Mouse (Mus musculus) forebrain, embryonic 16.5 days (tissue): ENCODE results near the gene Pcid2. TPM values are rescaled to one million over a fixed set of nuclear protein-coding genes. Genes with fewer than 3 reads are reported as not detected.

ENCODE experiments used
- ATAC-seq: fragments of 200-750 bp; cut with Nextera tagmentation; 2 replicates; pipeline ENCODE4 v1.8.0; 2017; ENCODE audit warnings: mild to moderate bottlenecking, moderate library complexity
- H3K27ac ChIP-seq: fragments of 300-500 bp; sonication (generic); 2 replicates; pipeline ENCODE4 v1.5.1; 2014; ENCODE audit warnings: low read length, control low read depth
- H3K27me3 ChIP-seq: fragments of 300-500 bp; sonication (generic); replicated peaks from 2 replicates; pipeline ENCODE4 v1.6.1; 2014; ENCODE audit warnings: low read length; ENCODE audit not compliant: control insufficient read depth, insufficient read depth
- H3K36me3 ChIP-seq: fragments of 300-500 bp; sonication (generic); 2 replicates; pipeline ENCODE4 v1.6.1; 2014; ENCODE audit not compliant: control insufficient read depth, insufficient read depth
- H3K4me1 ChIP-seq: fragments of 300-500 bp; sonication (generic); replicated peaks from 2 replicates; pipeline ENCODE4 v1.6.1; 2014; ENCODE audit warnings: low read length; ENCODE audit not compliant: control insufficient read depth, insufficient read depth
- H3K4me2 ChIP-seq: fragments of 300-500 bp; sonication (generic); 2 replicates; pipeline ENCODE4 v1.6.1; 2014; ENCODE audit warnings: mild to moderate bottlenecking, low read length, control low read depth
- H3K4me3 ChIP-seq: fragments of 300-500 bp; sonication (generic); replicated peaks from 2 replicates; pipeline ENCODE4 v1.5.1; 2014; ENCODE audit warnings: mild to moderate bottlenecking, low read length, control low read depth
- H3K9ac ChIP-seq: fragments of 300-500 bp; sonication (generic); replicated peaks from 2 replicates; pipeline ENCODE4 v1.6.1; 2014; ENCODE audit warnings: low read depth, low read length, control low read depth
- H3K9me3 ChIP-seq: fragments of 300-500 bp; sonication (generic); 2 replicates; pipeline ENCODE4 v1.6.1; 2016; ENCODE audit warnings: low read length; ENCODE audit not compliant: control insufficient read depth
- WGBS: fragments of 180-500 bp; shearing (Covaris S2); extraction: QIAGEN DNeasy Blood & Tissue Kit; methylation state at CpG from one replicate; pipeline ENCODE4 v1.1.7; 2014; 5-methylcytosine and 5-hydroxymethylcytosine counted together
- polyA plus RNA-seq: library from polyadenylated mRNA; unstranded; fragments of >200 nt; fragmentation: Nextera tagmentation; extraction: Ambion mirVana; gene quantifications from 2 replicates; pipeline ENCODE4 v1.2.1, GENCODE M21; 2015

The Pcid2 gene
- polyA plus RNA-seq, 1 experiment from 2014 or later, result 51.6 TPM

DNA sequence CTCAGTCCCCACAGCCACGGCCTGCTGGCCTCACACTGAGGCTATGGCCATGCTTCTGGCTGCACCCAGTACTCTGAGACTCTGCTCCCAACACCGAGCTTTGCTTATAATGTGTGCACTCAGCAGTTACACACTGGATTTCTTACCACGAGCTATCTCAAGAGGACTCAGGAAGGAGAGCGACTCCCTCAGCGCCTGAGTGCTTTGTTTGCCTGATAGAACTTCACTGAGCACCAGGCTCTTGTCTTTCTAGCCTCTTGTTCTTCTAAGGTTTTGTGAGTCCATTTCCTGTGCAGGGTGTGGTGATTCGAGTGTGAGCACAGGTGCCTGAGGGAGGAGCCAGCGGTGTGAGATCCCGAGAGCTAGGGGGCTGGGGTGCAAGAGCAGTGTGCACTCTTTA lies 19.6 kb upstream of the Pcid2 start:
- Histone ChIP-seq H3K4me3 (no peak overlapping the region), H3K4me1 (no peaks in the 10 kb centered on the region), H3K27ac (no peak overlapping the region), H3K9ac (no peak overlapping the region), H3K36me3 (peaks cover 22% of the 10 kb centered on the region; the same call in 1 of the 2 replicates), H3K27me3 (no peaks in the 10 kb centered on the region), H3K4me2 (no peak overlapping the region), H3K9me3 (no peaks in the 10 kb centered on the region)
- WGBS, result 97% methylated on average over 8 of the region's 8 CpGs
- ATAC-seq, result no peak

DNA sequence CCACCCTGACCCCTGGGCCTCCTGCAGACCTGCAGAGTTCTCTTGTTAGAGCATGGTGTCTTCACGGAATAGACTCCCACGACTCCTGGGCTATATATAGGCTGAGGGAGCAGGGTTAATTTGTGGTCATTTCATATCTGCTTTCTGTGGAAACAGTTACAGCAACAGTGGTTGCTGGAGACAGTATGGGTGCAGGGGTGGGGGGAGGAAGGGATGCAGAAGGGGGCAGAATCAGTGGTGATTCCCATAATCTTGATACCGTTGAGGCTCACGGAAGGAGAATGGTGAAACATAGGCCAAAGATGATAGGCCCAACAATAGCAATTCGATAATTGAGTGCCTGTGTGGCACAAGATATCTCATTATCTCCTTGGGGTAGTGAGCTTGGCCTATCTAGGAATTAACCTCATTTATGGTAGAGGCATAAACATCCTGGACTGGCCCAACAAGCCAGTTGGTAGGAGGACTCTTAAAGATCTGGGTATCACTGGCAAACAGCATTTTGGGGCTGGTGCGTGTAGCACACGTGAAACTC lies 17.7 kb upstream of the Pcid2 start:
- Histone ChIP-seq H3K27ac (no peak overlapping the region), H3K27me3 (no peaks in the 10 kb centered on the region), H3K4me2 (no peak overlapping the region), H3K9ac (no peak overlapping the region), H3K9me3 (no peaks in the 10 kb centered on the region), H3K4me1 (no peaks in the 10 kb centered on the region), H3K36me3 (peaks cover 14% of the 10 kb centered on the region; the same call in 1 of the 2 replicates), H3K4me3 (no peak overlapping the region)
- WGBS, result 95% methylated on average over 7 of the region's 7 CpGs
- ATAC-seq, result no peak

DNA sequence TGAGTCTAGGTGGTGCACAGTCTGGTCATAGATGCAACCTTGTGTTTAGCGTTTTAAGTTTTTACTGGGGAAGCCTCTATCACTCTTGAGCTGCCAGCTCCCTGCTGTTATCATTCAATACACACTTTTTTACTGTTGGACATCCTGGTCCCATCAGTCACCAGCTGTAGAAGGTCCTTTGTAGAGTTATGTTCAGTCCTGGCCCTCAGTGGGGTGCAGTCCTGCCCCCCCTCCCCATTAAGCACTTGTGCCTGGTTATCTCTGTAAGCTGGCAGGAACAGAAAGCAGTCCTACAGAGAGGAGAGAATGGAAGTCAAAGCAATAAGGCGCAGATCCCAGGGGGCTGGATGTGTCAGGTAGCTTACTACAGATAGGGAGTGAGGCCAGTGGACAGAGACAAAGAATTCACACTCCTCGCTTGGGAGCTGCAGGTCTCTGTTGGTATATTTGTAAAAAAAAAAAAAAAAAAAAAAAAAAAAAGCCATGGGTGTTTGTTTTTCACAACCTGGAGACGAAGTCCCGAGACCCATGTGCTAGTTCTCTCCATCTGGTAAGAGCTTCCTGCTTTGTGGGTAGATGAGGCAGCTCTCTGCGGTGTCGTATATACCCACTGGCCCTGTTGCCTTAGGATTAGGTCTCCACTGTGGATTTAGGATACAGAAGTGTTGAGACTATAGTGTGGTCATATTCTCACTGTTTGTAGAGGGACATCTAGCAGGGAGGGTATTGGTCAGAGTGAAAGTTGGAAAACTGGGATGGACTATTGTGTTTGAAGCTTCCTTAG lies 15.8 kb upstream of the Pcid2 start:
- peaks cover 6% of the 10 kb centered on the region; the same call in 1 of the 2 replicates for H3K36me3 ChIP-seq

DNA sequence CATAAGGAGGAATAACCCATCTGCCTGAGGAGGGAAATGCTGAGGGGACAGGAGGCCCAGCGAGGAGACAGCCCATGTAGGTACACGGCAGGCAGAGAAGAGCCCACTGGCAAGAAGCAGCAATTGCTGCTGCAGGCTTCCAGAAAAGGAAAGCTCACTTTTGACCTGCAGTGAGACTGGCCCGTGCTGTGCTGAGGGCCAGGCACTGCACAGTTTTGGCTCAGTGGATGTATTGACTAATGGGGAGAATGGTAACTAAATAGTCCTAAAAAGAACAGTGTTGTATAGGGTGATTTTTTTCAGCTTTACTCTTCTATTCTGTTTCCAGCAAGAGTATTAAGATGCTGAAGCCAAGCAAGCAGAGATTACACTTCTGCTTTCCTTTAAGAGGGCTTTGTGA lies 13.3 kb upstream of the Pcid2 start:
- no peak for ATAC-seq
- WGBS, result 87% methylated on average over 3 of the region's 3 CpGs
- H3K27me3 ChIP-seq, result no peaks in the 10 kb centered on the region
- H3K9ac ChIP-seq, result no peak overlapping the region
- no peaks in the 10 kb centered on the region for H3K9me3 ChIP-seq
- H3K27ac ChIP-seq, result no peak overlapping the region
- no peak overlapping the region for H3K4me2 ChIP-seq
- H3K4me1 ChIP-seq, result no peaks in the 10 kb centered on the region
- no peak overlapping the region for H3K4me3 ChIP-seq
- H3K36me3 ChIP-seq, result peaks cover 4% of the 10 kb centered on the region; the same call in 1 of the 2 replicates

More for the DNA sequence above, 15.8 kb upstream of the Pcid2 start:
- 86% methylated on average over 7 of the region's 7 CpGs for WGBS
- H3K27ac ChIP-seq, result no peak overlapping the region
- no peak overlapping the region for H3K4me2 ChIP-seq
- no peaks in the 10 kb centered on the region for H3K27me3 ChIP-seq
- no peak overlapping the region for H3K9ac ChIP-seq
- H3K9me3 ChIP-seq, result no peaks in the 10 kb centered on the region
- no peak for ATAC-seq
- no peaks in the 10 kb centered on the region for H3K4me1 ChIP-seq
- no peak overlapping the region for H3K4me3 ChIP-seq

DNA sequence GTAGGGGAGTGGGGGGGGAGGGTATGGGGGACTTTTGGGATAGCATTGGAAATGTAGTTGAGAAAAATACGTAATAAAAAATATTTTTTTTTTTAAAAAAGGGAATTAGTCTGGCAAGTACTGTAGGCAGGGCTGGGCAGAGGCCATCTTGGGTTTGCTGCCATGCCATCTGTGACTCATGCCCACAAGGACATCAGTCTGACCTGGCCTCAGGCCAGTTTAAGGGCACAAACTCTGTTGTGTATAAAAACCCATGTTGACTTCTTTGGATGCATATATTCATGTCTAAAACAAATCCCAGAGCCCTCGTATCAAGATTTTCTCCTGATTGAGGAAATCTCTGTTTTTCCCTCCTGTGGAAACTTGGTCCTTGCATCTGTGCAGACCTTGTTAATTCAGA lies 11.8 kb upstream of the Pcid2 start:
- no peak for ATAC-seq
- no peak overlapping the region for H3K4me2 ChIP-seq
- H3K27me3 ChIP-seq, result no peaks in the 10 kb centered on the region
- 91% methylated on average over 2 of the region's 2 CpGs for WGBS
- H3K36me3 ChIP-seq, result peaks cover 4% of the 10 kb centered on the region; the same call in 1 of the 2 replicates
- H3K4me3 ChIP-seq, result no peak overlapping the region
- H3K9ac ChIP-seq, result no peak overlapping the region
- H3K27ac ChIP-seq, result no peak overlapping the region
- H3K9me3 ChIP-seq, result no peaks in the 10 kb centered on the region
- H3K4me1 ChIP-seq, result no peaks in the 10 kb centered on the region

DNA sequence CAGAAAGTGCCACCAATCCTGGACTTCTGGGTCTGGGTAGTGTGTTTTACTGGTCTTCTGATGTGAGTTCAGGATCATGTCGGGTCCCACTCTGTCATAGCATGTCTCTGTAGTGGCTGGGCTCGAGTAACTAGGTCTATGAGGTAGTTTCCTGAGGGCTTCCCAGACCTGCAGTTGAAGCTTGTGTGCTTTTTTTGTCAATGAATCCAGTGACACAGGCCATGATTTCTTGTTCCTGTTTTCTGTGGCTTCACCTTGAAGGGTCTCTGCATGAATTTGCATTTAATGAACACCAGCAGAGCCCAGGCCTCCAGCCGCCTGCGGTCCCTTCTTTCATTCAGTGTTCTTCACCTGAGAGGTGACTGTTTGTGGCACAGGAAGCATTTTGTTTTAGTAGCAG lies 8.0 kb upstream of the Pcid2 start:
- ATAC-seq, result no peak
- Histone ChIP-seq H3K4me2 (no peak overlapping the region), H3K9ac (no peak overlapping the region), H3K27me3 (no peaks in the 10 kb centered on the region), H3K9me3 (no peaks in the 10 kb centered on the region), H3K27ac (no peak overlapping the region), H3K4me3 (no peak overlapping the region), H3K36me3 (peaks cover 2% of the 10 kb centered on the region; the same call in 1 of the 2 replicates), H3K4me1 (0 out of 2 replicates have a peak, but pooled peaks cover 2% of the 10 kb centered on the region)
- 93% methylated on average over 4 of the region's 4 CpGs for WGBS

DNA sequence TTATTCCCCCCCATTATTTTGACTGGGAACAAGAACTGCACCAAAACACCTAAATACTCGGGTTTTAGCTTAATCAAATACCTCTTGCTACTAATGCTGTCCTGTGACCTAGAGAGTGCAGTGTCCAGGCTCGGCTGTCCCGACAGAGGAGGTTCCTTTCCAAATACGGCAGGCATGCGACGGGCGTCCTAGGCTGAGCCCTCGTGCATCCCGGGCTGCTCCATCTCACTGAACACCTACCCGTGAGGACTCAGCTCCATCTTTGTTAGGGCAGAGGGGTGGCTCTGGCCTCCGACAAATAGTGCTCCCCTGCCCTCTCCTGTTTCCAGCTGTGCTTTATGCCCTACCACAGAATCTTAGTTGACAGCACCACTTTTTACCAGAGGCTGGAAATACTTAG lies 6.7 kb upstream of the Pcid2 start:
- H3K9ac ChIP-seq, result no peak overlapping the region
- no peak overlapping the region for H3K27ac ChIP-seq
- H3K36me3 ChIP-seq, result peaks cover 2% of the 10 kb centered on the region; the same call in 1 of the 2 replicates
- no peaks in the 10 kb centered on the region for H3K9me3 ChIP-seq
- H3K4me2 ChIP-seq, result no peak overlapping the region
- 0 out of 2 replicates have a peak, but pooled peaks cover 2% of the 10 kb centered on the region for H3K4me1 ChIP-seq
- ATAC-seq, result no peak
- no peak overlapping the region for H3K4me3 ChIP-seq
- 93% methylated on average over 11 of the region's 11 CpGs for WGBS
- no peaks in the 10 kb centered on the region for H3K27me3 ChIP-seq

DNA sequence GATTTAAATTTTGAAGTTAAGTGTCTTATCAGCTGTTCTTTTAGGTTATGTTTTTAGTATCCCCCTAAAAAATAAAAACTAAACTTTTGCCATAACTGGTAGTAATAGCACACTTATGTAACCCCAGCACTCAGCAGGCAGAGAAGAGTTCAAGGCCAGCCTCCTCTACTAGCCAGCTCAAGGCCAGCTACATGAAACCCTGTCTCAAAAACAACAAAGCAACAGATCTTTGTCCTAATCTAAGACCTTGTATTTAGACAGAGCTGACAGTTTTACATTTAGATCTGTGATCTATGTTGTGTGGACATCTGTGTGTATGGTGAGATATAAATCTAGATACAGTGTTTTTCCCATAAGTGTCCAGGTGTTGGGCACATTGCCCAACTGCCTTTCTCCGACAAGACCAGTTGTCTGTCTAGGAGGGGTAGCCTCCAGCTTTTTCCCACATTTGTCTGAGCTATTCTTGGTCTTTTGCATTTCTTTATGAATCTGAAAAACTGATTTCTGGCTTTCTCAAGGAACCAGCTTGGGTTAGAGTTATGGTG lies 4.2 kb upstream of the Pcid2 start:
- Histone ChIP-seq H3K36me3 (peaks cover 2% of the 10 kb centered on the region; the same call in 1 of the 2 replicates), H3K27ac (no peak overlapping the region), H3K4me3 (no peak overlapping the region), H3K9me3 (no peaks in the 10 kb centered on the region), H3K4me2 (no peak overlapping the region), H3K9ac (no peak overlapping the region), H3K27me3 (no peaks in the 10 kb centered on the region), H3K4me1 (peaks cover 9% of the 10 kb centered on the region)
- no peak for ATAC-seq
- 71% methylated on average over 1 of the region's 1 CpGs for WGBS

DNA sequence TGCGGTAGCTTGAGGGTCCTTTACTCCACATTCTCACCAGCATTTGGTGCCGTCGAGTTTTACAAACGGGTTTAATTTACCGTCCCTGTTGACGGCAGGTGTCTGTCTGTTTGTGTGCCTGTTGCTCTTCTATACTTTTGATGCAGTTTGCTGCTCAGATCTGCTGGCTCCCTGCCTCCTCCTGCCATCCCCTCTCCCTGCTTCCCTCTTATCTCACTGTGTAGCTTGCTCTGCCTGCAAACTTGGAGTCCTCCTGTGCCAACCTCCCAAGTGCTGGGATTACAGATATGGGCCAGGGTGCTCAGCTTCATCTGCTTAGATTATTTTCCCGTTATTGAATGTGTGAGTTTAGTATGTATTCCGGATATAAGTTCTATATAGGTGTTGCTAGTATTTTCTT lies 3.7 kb upstream of the Pcid2 start:
- Histone ChIP-seq H3K36me3 (peaks cover 1% of the 10 kb centered on the region; the same call in 1 of the 2 replicates), H3K4me3 (no peak overlapping the region), H3K4me1 (peaks cover 12% of the 10 kb centered on the region), H3K9ac (no peak overlapping the region), H3K4me2 (no peak overlapping the region), H3K27ac (no peak overlapping the region), H3K27me3 (no peaks in the 10 kb centered on the region), H3K9me3 (no peaks in the 10 kb centered on the region)
- 90% methylated on average over 8 of the region's 8 CpGs for WGBS
- ATAC-seq, result no peak
